Mouse (Mus musculus) heart, adult 8-10 months (tissue): ENCODE measurements around the gene Sumo3. TPM values are rescaled to one million over a fixed set of nuclear protein-coding genes. Genes with fewer than 3 reads are reported as not detected.

Experiments used
- DNase-seq: peaks from one replicate; pipeline ENCODE4 v3.0.0; 2022; ENCODE audit warnings: low spot score
- total RNA-seq, 4 experiments: library from RNA; stranded (reverse); gene quantifications; 2 replicates each; pipeline ENCODE4 v1.2.4; 2022

Sumo3 gene
- total RNA-seq, result 10 to 100 TPM; 59.3 to 76.7 (median 67.5) TPM

DNA sequence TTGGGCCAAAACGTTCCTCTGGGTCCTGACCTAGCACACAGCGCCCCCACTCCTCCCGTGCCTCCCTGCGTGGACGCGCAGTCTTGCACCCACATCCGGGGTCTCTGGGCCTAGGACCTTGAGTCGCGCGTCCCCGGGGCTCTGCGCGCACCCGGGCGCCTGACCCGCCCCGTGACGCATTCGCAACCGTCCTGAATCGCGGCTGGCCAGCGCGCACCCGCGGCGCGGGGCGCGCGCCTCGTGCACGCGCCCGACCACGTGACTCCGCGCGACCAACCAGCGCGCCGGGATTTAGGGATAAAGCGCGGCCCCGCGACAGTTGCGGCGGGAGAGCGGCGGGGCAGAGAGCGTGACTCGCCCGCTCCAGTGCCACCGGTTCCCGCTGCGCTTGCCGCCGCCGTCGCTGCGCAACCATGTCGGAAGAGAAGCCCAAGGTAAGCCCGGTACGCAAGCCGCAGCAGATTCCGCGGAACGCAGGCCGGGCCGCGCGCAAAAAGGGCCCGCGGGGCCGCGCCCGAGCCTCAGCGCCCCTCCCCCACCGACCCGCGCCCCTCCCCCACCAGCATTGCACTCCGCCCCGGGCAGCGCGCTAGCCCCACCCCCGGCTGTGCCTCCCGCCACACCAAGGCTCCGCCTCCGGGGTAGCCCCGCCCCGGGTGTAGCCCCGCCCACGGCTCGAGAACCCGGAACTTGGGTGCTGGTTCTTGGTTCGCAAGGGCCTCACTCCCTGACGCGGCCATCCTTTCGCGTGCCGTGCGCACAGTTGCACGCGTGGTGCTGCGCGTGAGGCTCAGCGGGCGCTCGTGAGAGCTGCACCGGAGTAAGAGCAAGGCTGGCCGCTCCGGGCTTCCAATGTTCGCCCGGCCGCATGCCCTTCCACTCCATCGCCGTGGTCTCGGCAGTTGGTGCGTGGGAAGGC, at the start of gene Sumo3, which contains the start of gene Gm49325:
Gene Sumo3 (plus strand): TSS at position 190 of the 919 bp plus-strand sequence.
Gene Gm49325 (plus strand): TSS at position 290 of the 919 bp plus-strand sequence.
- peak; percentile 96 for DNase-seq

DNA sequence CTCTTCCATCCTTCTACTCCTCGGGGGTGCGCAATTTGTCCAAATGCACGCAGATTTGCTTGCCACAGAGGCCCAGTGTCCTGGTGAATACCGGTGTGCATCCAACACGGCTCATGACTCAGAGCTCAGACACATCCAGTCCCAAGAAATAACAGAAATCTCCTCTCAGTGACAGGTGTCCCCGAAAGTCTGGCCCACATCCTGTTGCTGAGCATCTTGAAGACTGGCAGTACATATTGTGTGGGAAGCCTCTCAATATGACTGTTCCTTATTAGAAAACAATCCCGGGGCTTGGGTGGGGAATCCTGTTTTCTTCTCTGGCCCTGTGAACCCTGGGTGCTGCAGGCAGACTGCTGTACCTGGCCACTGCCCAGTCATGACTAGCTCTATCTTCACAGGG, 49.3 kb upstream of the Sumo3 start:
- DNase-seq, result no peak

DNA sequence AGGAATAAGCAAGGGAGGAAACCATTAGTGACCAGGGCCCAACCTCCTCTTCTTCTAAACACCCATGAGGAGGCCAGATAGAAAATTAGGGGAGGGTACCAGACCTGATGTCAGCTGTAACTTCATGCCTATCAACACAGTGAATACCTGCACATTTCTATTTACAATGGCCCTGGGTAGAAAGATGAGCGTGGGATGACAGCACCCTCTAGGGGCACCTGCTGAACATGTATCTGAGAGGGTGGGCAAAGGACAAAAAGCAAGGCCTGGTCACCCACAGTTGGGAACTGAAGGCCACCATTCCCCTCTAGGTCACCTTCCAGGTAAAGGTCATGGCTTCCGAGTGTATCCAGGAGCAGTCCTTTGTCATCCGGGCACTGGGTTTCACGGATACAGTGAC, 48.3 kb upstream of the Sumo3 start:
- DNase-seq, result no peak

DNA sequence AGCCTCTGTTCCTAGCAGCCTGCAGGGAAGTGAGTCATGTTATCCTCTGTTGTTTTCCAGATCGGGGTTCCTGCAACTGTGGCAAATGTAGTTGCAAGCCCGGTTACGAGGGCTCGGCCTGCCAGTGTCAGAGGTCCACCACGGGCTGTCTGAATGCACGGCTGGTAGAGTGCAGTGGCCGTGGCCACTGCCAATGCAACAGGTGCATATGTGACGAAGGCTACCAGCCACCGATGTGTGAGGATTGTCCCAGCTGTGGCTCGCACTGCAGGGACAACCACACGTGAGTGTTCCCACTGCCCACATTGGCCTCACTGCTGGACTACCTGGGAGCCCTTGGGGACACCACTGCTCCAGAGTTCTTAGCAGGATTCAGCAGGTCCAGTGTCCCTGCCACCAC, 45.8 kb upstream of the Sumo3 start:
- no peak for DNase-seq

DNA sequence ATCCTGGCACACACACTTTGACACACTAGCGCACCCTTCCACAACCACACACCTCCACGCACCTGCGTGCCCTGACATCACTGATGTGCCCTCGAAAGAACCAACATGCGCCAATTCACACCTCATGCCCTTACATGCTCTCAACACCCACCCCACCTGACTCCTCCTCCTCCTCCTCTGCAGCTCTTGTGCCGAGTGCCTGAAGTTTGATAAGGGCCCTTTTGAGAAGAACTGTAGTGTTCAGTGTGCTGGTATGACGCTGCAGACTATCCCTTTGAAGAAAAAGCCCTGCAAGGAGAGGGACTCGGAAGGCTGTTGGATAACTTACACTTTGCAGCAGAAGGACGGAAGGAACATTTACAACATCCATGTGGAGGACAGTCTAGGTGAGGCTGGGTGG, 45.1 kb upstream of the Sumo3 start:
- no peak for DNase-seq

DNA sequence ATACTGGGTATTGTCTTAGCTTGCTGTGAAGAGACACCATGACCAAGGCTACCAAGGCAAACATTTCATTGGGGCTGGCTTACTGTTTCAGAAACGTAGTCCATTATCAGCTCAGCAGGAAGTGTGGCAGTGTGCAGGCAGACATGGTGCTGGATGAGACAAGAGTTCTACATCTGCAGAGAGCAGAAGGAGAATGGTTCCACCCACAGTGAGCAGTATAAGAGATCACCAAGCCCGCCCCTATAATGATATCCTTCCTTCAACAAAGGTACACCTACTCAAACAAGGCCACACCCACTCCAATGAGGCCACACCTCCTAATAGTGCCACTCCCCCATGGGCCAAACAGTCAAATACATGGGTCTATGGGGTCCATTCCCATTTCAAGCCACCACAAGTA, 44.4 kb upstream of the Sumo3 start:
- no peak for DNase-seq

DNA sequence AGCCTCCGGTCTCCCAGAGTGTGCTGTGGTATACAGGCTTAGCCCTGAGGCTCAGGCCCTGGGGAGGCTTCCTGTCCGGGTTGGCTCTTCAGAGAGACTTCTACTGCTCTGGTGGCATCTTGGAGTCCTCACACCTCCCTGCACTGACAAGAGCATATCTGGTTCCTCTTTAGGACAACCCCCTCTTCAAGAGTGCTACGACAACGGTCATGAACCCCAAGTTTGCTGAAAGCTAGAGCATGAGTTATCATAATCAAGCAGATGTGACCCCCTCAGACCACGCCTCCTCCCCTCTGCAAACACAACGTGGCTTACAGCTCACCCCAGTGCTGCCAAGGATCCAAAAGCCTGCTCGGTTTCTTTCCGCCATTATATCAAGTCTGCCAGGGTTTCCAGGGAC, 40.9 kb upstream of the Sumo3 start:
- no peak for DNase-seq

DNA sequence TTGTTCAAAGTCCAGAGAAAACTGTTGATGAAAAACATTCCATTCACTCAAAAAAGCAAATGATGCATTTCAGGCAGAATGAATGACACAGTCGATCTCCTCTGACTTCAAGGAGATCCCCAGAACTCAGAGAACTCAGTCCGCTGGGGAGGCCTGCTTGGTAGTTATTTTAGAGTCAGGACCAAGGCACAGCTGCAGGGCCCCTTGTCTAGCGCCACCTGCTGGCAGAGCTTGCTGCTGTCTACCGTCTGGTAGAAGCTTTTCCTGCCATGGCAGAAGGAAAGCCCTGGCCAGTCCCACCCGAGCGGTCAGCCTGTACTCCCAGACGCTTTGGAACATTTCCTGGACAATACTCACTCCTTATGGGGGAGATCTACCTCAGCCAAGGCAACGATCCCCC, 39.2 kb upstream of the Sumo3 start:
- peak; percentile 82 for DNase-seq

DNA sequence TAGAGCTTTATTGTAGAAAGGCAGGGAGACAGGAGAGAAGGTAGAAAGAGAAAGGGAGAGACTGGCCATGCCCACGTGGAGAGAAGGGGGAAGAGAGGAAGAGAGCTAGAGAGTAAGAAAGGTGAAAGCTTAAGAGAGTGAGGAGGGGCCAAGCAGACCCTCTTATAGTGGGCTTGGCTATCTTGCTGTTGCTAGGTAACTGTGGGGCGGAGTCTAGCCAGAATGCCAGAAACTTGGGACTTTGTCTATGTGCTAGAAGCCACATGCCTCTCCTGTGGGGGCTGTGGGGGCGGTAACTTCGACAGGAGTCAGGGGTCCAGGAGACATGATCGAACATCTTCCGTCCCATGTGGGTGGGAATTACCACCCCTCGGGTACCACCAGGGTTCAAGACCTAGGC, 36.4 kb upstream of the Sumo3 start:
- no peak for DNase-seq

DNA sequence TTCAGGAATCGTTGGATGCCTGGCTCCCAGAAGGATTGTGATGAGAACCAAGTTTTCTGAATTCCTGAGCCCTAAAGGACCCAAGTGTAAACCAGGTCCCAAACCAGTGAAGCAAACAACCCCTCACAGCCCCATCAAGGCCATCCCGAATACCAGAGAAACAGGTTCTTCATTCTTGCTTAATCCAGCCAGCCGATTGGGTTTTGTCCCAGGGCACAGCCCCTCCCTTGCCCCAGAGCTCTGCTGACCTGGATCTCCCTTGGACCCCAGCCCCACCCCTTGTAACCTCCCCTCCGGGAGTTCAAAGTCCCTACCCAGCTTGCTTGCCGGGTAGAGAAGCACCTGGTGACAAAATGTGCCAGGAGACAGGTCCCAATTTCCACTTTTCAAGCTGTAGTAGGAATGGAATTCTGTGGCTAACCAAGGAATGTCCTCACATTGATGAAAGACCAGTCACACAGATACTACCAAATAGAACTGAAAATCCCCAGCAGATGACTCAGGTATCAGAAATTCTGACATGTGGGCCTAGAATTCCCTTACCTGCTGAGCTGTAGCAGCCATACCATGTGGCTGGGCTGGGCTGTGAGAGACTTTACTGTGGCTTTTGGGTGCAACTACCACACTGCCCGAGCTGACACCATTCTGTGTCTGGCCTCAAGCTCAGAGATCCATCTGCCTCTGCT, 35.8 kb upstream of the Sumo3 start:
- no peak for DNase-seq

DNA sequence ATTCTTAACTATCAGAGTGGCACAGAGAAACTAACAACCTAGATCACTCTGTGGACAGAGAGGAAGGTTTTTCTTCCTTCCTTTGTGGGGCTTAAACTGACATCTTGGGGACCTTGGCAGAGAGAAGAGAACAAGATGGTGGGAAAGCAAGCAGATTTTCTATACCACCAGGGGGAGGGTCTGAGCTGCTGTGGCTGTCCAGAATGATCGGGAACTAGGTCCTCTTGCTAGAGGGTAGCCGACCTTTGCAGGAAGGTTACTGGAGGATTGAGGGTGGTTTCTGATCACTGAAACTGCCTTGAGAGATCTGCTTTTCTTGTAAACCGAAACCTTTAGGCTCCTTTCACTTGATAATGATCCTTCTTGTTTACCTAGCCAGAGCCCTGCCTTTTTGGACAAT, 33.7 kb upstream of the Sumo3 start:
- DNase-seq, result no peak

DNA sequence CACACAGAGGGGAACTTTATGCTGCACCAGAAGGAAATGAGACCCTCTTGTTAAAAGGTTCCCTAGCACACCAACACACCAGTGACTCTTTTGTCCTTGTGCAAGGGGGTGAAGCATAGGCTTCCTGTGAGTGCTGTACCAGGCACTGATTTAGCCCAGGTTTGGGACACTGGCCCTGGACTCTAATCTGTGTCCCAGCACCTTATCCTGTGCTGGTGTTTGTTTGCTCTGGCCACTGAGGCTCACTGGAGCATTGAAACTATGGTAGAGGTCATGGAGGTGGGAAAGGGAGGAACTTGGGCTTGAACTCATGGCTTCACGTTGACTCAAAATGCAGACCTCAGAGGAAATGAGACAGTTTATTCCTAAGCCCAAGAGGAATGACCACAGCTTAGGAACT, 32.7 kb upstream of the Sumo3 start:
- DNase-seq, result no peak

DNA sequence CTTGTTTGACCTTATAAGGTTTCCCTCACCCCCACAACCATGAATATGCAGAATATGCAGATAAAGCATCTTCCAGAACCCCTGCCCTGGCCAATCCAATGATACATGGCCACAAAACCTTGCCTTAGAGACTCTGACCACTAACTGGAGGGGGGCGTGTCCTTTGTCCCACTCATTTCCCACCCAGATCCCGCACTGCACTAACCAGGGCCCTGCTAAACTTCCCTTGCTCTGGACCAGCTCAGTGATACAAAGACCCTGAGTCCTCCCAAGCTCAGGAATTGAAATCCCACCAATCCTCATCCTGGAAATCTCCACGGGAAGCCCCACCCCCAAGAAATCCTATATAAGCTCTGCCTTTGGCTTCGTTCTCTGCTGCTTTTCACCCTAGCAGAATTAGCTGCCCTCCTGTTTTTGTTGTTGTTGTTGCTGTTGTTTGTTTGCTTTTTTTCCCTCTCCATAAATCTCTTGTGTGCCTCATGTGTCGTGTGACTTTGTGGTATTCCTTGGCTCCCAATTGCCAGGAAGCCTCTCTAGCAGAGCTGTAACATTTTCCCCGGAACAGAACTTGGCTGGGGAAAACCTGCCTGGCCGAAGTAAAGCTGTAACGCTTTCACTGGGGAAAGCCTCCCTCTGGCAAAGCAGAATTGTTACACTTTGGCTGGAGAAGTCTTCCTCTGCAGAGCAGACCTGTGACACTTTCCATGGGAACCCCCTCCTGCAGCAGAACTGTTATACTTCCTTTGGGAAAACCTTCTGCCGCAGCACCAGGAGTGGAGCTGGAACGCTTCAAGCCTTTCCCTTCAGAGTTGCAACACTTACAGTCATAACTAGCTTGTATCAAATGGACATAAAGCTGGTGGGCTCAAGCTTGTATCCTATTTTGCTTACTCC, 25.6 kb upstream of the Sumo3 start:
- no peak for DNase-seq

DNA sequence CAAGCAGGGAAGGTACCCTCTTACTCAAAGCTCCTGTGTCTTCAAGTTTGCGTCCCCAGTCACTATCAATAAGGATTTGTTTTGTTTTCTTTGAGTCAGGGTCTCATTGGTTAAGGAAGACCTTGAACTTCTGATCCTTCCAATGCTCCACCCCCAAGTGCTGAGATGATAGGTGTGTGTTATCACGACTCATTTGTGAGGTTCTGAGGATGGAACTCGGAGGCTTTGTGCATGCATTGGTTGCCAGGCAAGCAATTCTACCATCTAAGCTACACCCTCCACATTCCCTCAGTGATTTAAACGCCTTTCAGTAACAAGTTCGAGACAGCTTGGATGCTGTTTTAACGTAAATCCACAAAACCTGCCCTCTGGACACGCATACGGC, 24.9 kb upstream of the Sumo3 start:
- DNase-seq, result no peak

DNA sequence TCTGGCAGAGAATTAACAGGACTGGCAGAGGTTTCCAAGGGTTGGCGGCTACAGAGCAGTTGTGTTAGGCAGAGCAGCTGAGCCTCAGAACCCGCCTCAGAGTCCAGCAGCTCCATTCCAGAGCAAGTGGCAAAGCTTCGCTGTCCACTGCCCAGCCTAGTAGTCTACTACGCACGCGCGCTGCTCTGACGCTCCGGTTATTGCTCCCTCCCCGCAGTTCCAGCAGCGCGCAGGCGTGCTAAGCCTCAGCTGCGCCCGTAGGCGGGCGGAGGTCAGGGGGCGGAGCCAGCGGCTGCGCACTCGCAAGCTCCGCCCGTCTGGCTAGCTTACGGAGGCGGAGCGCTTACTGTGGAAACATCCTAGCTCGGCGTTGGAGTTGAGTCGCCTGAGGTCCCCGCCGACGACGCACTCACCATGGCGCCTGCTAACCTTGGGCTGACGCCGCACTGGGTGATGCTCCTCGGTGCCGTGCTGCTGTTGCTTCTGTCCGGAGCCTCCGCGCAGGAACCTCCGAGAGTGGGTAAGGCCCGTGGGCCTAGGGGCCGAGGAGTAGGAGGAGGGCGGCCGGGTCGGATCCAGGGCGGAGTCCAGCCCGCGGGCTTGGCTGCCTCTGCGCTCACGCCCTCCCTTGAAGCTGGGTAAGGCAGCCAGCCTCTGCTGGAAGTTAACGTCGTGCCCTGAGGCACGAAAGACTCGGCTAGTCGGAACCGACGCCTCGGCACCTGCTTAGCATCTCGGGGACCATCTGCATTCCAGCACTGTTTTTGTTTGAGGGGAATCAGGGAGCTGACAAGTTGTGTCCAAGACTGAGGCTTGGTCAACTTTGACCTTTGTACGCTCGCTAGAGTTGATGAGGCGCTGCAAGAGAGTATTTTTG, 24.3 kb upstream of the Sumo3 start, which contains the start of gene Pttg1ip:
Gene Pttg1ip (plus strand): TSS at position 313 of the 877 bp plus-strand sequence.
- DNase-seq, result peak; percentile 94

DNA sequence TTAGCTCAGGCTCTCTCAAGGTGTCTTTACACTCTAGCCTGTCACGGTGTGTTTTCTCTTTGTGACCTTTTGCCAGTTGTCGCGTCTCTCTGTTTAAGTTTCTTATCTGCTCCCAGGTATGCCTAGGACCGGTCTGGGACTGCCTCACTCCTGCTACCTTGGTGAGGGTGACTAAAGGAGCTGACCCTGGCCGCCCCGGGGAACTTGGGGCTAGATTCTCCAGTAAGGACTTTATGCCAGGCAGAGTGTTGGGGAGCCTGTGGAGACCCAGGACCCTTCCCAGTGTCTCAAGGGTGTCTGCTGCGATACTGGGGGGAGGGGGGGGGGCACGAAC, 23.6 kb upstream of the Sumo3 start:
- DNase-seq, result no peak

DNA sequence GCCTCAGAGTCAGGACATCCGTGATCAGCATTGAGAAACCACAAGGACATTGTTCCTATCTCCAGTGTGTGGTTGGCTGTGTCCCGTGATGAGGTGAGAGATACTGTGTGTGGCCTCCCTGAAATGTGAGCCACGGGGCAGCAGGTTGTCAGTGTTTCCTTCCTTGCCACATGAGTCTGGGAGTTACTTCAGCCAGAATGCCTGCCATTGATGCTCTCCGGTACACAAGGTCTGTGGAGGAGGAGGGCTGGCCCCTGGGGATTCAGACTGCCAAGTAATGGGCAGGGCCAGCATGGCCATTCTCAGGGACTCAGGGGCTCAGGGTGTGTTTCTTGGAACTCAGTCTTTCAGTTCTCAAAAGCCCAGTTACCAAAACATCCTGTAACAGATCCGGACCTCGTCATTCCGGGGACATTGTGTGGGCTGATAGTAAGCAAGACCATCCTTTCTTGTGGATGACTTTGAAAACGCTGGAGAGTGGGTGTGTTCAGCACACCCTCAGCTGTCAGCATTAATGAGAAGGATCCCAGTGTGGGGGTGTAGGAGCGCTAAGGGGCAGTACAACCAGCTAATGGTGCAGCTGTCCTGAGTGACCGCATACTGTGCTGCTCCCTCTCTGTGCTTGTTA, 22.0 kb upstream of the Sumo3 start:
- DNase-seq, result peak; percentile 53

DNA sequence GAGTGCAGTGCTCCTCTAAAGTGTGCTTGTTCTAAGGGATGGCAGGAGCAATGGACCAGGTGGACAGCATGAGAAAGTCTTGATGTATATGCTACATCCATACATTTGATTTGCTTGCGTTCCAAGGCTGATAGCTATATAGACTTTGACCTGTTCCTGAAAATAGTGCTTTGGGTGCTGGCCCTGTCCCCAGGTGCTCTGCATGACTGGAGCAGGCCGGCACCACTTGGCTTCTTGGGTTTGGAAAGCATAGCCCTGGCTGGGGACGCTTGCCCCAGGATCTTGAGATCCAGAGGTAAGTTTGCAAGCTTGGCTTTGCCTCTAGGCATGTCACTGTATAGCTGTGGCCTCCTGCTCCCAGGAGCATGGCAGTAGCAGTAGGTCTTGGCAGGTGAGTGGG, 19.3 kb upstream of the Sumo3 start:
- DNase-seq, result no peak

DNA sequence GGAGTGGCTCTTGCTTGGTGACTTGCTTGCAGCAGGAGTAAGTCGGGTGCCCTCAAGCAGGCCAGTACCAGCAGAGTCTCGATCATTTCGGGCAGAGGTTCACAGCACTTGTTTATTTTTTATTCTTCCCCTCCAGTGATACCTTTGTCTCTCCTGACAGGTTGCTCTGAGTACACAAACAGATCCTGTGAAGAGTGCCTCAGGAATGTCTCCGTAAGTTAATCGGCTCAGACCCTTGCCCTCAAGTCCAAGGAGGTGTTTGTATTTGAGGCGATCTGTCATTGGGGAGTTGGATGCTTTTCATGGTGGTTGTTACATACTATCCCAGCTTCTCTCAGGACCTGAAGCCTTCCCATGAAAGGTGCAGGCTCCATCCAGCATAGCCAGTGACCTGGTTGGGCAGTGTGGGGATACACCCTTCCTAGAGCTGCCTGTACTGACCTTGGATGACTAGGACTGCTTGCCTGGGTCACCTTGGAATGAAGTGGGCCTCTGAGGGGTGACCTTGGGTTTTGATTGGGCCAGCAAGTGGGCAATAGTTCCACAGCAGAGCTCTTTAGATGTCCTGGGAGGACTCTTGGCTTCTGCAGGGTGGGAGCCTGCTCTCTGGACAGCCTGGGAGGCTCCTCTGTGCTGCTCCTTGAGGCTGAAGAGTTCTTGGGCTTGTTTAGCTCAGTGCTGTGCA, 18.7 kb upstream of the Sumo3 start:
- DNase-seq, result no peak

DNA sequence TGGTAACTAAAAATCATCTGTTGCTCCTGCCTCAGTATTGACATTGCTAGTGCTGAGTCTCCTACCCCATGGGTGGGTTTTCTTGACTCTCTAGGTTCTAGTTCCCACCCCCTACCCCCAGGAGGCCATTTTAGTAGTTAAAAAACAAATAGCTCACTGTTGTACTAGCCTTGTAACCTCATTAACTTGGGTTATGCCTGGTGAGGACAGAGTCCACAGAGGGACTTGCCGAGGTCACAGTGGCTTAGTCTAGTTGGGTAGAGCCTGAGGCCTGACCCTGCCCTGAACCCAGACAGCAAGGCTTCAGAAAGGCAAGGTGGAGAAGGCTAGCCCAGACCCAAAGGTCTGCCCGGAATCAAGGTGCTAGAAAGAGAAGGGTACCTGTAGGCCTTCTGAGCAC, 17.9 kb upstream of the Sumo3 start:
- no peak for DNase-seq
